Mouse (Mus musculus): ENCODE measurements around the gene Tfap2b. TPM values are rescaled to one million over a fixed set of nuclear protein-coding genes. Genes with fewer than 3 reads are reported as not detected.

The Tfap2b gene
- total RNA-seq, 2 experiments from 2014 or later, result 0.11 TPM; not detected in 1

DNA sequence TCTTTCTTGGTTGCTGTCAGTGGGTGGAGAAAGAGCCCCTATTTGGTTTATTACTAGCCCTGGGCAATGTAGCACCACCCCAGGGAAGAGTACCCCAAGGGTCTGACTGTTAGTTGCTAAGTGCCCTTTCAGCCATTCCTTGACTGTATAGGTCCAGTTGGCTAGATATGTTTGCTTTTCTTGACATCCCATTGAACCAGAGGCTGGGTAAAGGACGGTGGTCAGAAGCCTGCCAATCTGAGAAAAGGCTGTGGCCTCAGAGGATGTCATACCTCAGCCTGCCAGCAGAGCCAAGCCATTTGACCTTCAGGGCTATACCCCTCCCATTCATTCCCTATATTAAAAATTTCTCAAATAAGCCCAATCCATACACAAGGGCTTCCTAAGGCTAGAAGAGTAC, 24.0 kb downstream of the Tfap2b start:
- no peak for DNase-seq (ENCODE audit: low spot score)

DNA sequence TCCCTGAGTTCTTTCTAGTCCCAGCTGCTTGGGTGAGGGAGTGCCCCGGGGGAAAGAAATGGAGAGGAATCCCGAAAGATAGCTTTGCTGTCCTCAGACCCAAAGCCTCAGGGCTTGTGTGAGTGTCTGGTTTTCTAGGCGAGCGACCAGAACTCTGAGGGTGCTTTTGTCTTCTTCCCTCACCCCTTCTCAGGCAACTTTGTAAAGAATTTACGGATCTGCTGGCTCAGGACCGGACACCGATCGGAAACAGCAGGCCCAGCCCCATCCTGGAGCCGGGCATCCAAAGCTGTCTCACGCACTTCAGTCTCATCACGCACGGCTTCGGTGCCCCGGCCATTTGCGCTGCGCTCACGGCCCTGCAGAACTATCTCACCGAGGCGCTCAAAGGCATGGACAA, 25.1 kb downstream of the Tfap2b start:
- no peak for DNase-seq (ENCODE audit: low spot score)

DNA sequence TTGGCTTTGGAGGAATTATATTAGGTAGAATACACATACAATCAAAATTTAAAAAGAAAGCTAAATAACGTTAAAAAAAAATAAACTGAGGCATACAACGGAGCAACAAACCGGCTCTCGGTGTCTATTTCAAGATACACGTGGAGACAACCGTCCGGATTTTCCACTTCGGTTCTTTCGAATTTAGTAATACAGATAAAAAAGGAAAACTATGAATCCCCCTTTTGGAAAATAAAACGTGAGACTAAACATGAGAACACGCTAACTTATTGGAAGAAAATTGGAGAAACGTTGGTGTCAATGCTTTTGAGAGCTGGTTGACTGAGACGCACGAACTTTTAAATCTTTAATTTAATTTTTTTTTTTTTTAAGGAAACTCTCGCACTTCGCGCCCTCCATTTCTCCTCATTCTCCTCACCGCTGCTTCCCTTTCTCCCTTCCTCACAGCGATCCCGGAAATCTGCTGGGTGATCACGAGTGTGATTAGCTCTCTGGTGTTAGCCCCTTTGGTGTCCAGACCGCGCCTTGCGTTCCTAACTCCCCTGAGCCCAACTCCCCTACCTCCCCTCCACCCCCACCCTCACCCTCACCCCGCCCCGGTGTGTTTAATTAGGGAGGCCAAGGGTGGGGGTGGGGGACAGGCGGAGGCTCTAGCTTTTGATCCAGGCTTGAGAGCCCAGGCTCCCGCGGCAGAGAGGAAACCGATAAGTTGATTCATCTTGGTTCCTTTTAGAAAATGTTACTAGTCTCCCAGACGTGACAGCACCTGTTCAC, 25.9 kb downstream of the Tfap2b start:
- DNase-seq (ENCODE audit: low spot score), result no peak

DNA sequence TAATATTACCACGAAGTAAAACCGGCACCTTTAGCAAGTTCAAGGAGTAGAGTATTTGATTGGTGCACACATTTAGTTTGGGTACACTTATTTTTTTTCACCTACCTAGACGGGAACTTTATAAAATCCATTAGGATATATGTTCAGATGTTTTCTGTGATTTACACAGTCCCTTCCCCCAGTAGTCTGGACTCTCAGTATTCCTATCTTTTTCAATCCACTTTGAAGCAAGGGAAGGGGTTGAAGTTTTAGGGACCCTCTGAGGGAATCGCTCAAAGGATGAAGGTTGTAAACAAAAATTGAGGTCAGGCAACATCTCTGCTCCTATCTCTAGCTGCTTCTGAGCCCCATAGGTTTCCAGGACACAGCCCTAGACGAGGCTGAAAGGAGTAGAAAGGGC, 27.3 kb downstream of the Tfap2b start:
- DNase-seq (ENCODE audit: low spot score), result no peak

DNA sequence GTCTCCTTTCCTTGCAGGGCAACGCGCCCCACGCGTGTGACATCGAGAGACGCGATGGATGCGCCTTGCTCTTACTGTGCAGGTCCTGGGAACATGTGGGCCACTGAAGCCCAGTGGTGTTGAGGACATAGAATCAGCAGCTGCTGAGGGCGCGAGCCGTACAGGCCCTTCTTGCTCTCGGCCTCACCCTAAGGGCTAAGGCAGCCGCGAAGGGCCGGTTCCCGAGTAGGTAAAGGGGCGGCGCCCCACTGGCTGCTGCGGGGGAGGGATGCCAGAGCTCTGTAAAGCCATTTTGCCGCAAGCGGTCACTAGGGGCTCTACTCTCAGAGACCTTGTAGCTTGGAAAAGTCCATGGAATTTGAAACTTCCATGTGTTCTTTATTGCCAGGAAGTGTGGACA, 27.9 kb downstream of the Tfap2b start:
- no peak for DNase-seq (ENCODE audit: low spot score)

DNA sequence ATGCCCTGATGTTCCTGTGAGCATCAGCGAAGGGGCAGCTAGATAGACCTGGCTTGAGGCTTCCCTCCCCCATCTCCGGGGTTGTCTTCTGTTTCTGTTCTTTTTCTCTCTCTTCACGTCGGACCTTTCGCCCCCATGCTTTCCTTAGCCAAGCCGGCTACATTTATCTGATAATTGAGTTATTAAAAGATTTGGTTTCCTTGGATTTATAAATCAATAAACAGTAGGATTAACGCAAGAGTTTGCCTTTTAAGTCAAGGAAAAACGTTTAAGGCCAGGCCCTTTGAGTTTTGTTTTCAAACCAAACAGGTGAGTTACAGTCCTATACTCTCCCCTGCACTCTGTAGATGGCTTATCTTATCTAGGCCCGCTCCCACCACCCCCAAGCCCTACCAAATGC, 28.3 kb downstream of the Tfap2b start:
- no peak for DNase-seq (ENCODE audit: low spot score)

DNA sequence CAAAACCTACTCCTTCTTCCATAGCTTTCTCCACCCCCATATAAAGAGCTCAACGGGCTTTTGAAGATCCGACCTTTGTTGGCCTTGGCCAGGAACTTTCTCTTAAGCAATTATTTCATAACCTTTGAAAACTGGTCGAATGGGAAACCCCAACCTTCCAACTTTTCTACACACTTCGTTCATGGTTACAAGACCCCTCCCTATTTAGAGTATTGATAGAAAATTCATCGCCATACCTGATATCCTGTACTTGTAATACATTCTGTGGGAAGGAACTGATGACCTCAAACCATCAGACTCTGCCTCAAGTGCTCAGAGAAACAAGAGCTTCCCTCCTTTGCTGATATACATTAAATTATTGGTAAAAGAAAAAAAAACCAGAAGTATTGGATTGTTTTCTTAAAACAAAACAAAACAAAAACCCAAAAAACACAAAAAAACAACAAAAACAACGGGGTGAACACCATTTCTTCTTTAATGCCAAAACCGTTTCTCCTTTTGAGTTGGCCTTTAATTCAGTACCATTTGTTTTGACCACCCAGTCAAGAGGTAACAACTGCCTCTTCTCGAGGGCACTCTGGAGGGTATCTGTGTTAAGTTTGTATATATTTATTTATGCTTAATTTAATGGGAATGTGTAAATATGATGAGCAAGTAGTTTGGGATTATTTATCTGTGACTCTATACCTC, 29.2 kb downstream of the Tfap2b start:
- no peak for DNase-seq (ENCODE audit: low spot score)

DNA sequence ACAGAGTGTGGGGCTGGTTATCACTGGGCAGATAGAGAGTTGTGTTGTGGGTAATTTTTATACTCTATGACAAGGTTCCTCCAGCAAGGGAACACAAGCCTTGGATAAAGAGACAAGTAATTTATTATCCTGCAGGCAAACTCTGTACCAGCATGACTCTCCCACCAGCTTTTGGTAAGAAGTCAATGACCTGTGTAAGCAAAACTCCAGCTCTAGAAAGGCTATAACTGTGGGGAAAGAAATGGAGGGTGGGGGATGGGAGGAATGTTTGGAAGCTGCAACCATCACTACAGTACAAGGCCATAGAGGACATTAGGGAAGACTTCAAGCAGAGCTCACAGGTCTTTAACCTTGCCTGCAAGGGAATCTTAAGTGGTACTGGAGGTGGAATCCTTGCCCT, 31.3 kb downstream of the Tfap2b start:
- no peak for DNase-seq (ENCODE audit: low spot score)

DNA sequence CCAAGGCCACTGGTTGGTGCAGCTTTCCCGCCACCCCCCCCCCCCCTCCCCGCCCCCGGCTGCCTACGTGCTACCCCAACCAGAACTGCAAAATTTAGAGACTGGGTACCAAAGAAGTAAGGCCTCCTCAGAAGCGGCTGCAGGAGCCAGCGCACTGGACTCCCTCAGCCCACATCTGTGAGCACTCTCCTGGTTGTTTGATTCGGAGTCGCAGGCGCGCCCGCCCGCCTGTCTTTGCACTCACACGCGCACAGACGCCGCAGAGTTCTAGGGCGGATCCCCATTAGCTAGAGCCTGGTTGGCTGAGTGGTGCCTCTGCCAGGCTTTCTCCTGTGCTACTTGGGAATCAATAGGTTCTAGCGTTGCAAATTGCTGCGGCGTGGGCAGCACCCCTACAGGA, 32.6 kb downstream of the Tfap2b start:
- DNase-seq (ENCODE audit: low spot score), result no peak

DNA sequence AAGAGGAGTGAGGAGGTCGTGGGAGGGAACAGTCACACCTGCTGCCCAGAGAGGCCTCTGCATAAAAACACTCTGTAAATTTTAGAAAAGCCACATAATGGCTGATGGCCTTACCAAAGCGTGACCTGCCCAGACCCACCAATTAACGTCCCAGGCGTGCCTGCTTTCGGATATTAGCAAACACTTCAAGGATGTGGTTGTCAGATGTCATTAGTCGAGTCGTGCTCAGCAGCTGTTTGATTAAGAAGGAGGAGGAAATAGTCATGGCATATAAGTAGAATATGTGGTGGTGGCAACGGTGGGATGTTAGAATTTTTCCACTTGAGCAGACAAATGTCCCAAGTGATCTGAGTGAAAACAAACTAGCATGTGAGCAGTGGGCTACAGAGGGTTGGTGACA, 33.3 kb downstream of the Tfap2b start:
- no peak for DNase-seq (ENCODE audit: low spot score)

DNA sequence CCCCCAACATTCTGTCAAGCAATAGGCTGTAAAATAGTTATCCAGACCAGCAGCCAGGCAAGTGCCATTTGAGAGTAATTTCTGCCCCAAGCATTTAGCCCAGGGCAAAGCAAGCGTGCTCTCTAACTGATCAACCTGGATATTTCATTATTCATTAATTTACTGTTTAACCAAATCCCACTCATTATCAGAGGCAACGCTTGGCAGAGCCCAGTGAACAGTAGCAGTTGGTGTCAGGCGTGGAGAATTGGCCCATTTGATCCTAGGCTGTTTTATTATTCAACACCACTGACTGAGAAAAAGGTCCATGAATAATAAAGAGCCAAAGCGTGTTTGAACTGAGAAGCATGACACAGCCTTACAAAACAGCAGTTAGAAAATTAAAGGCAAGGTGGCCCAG, 36.3 kb downstream of the Tfap2b start:
- DNase-seq (ENCODE audit: low spot score), result no peak

DNA sequence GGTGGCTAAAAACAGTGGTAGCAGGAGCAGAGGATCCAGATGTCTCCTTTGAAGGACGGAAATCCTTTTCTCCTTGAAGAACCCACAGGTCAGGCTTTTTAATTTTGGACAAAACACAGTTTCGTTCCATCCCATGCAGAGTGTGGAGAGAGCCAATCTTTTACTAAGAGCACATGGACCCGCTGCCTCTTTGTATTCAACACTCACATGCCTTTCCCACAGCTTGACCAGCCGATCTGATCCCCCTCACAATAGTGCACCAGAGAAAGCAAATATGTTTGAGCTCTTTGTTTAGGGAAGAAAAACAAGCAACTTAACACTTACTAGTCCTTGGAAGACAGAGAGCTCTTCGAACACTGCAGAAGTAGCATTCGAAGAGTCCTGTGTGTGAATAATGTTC, 42.6 kb downstream of the Tfap2b start:
- no peak for DNase-seq (ENCODE audit: low spot score)

DNA sequence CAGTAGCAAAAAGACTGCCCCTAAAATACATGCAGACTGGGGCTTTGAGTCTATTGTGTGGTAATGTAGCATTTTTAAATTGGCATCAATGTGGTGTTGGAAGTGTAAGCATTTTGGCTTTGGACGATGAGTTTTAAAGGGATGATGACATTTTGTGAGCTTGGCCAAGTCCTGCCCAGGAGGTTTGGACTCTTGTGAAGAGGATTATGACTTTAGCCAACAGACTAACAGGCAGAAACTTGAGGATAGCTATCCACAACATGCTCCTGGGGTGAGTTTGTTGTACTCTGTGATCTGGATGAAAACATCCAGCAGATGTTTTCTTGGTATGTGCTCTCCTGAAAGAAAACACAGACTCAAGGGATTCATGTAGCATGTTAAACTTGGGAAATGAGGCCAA, 60.9 kb downstream of the Tfap2b start:
- DNase-seq (ENCODE audit: low spot score), result no peak

Other genes starting within 250 kb of the Tfap2b start
- gene Tfap2d, start 105.9 kb upstream of the Tfap2b start, total RNA-seq (2021), result not detected

All from gastrocnemius, adult 18-20 months (tissue).